Mouse (Mus musculus): ENCODE data around the gene Rpl3.

Gene Rpl3

GRCm38 (mm10) chr15:80087406-80088012 is 4.2 kb downstream of the Rpl3 start:
- no peak for DNase-seq (ENCODE audit: low read depth, low spot score)

DNA sequence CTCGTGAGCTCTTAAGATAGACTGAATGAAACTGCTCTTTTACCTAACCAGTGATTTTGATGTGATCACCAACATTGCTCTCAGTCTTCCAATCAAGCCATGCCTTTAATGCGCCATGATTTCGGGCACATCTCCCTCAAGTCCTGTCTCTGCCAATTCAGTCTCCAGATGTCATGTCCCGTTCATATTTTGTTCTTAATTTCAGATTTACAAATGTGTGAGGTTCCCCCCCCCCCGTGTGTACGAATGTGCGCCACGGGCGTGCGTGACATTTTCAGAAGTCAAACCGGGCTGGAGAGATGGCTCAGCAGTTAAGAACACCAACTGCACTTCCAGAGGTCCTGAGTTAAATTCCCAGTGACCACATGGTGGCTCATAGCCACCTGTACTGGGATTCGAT is 7.9 kb downstream of the Rpl3 start:
- DNase-seq (ENCODE audit: low read depth, low spot score) = no peak

- DNase-seq (ENCODE audit: low read depth, low spot score) = peak; percentile 96
Observed at GRCm38 (mm10) chr15:80083276-80083731, 8.4 kb downstream of the Rpl3 start.

- DNase-seq (ENCODE audit: low read depth, low spot score) = no peak
Observed at GRCm38 (mm10) chr15:80082661-80083275, 8.9 kb downstream of the Rpl3 start.

DNA sequence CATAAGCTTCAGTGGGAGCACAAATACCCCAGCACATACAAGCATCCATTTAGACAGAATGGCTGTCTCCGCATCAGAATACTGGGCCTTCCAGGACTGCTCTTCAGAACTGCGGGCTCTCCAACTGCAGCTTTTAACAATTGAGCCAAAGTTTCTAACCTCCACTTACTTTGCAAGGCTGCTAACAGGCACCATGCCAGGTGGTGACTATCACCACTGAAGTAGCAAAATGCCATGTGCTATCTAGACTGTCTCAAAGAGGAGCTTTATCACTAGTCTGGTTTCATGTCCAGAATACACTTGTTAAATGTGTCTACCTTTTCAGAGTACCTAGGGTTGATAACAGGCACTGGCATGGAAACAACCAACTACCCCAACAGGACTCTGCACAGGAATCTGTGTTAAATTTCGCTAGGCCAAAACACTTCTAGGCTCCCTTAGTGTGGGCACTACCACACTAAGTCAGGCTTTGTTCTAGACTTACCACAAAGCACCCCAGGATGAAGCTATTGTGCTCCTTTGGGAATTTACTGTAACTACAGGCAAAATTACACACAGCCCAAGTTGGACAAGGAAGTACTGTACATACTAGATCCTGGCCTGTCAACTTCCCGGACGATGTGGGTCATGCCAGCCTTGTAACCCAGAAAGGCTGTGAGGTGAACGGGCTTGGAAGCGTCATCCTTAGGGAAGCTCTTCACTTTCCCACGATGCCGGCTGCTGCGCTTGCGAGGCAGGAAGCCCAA is 9.7 kb downstream of the Rpl3 start:
- no peak for DNase-seq (ENCODE audit: low read depth, low spot score)

- DNase-seq (ENCODE audit: low read depth, low spot score) = no peak
Observed at GRCm38 (mm10) chr15:80080711-80081615, 10.7 kb downstream of the Rpl3 start.

DNA sequence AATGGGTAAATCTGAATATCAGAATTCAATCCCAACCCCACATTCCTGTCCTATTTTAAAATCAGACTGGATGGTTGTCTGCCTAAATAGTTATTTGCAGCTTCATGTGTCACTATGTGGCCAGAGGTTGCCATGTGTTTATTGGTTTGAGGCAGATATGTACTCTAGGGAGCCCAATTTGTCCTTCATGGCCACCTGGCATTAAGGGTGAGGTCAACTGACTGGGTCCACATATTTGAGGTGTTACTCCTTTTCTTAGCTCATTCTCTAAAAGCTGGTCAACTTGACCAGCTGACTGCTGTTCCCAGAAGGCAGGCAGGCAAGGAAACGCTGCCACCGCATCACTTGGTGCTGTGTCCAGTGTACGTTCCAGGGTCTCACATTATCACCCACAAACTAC is 11.7 kb downstream of the Rpl3 start:
- DNase-seq (ENCODE audit: low read depth, low spot score) = no peak

DNA sequence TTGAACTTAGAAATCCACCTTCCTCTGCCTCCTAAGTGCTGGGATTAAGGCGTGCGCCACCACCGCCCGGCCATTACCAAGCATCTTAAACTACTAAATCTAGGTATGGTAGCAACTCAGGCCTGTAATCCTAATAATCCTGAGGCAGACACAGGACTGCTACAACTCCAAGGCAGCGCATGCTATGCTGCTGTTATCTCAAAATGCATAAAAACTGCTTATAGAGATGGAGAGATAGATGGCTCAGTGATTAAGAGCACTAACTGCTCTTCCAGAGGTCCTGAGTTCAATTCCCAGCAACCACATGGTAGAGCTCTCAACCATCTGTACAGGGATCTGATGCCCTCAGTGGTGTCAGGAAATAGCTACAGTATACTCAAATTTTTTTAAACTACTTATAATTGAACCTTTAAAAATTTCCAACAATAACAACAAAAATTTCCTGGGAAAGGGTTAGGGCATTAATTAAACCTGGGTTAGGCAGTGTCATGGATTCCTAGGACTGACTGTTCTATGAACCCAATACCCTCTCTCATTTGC is 12.5 kb downstream of the Rpl3 start:
- no peak for DNase-seq (ENCODE audit: low read depth, low spot score)

- no peak for DNase-seq (ENCODE audit: low read depth, low spot score)
Observed at GRCm38 (mm10) chr15:80078058-80078814, 13.4 kb downstream of the Rpl3 start.

GRCm38 (mm10) chr15:80076338-80077136 is 15.1 kb downstream of the Rpl3 start:
- no peak for DNase-seq (ENCODE audit: low read depth, low spot score)

GRCm38 (mm10) chr15:80075733-80076337 is 15.8 kb downstream of the Rpl3 start:
- DNase-seq (ENCODE audit: low read depth, low spot score) = no peak

GRCm38 (mm10) chr15:80075374-80075694 is 16.3 kb downstream of the Rpl3 start:
- no peak for DNase-seq (ENCODE audit: low read depth, low spot score)

GRCm38 (mm10) chr15:80074663-80075373 is 16.9 kb downstream of the Rpl3 start:
- no peak for DNase-seq (ENCODE audit: low read depth, low spot score)

DNA sequence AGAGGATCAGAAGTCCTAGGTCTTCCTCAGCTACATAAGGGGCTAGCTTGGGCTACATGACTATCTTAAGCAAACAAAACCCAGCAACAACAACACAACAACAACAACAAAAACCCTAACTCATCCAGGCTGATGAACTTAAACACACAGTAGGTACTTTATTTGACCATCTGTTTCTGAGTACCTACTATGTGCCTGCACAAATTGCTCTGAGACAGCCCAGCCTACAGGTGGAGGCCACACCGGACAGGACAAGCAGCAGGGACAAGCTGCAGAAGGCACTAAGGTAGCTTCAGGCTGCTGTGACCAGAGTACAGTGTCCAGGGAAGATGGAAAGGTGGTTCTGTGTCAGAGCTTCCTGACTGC is 18.4 kb downstream of the Rpl3 start:
- no peak for DNase-seq (ENCODE audit: low read depth, low spot score)

GRCm38 (mm10) chr15:80072579-80073255 is 19.0 kb downstream of the Rpl3 start:
- DNase-seq (ENCODE audit: low read depth, low spot score) = no peak

DNA sequence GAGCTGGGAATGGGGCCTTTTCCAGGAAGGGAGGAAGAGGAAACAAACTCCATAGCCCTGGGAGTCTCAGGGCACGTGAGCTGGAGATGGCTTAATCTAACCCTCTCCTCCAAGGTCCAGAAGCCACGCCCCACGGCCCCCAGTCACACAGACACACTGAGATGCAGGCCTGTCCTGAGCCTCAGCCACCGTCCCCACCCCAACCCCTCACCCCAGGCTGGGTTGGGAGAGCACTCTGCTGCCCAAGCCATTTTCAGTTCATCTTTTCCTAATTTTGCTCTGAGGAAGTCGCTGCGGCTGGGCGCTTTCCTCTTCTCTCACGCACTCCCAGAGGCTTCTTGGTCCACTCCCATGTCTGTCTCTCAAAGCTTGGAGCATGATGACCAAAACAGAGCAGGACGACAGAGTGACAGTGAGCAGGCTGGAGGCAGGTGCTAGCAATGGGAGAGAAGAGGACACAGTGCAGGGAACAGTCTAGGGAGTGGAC is 19.7 kb downstream of the Rpl3 start:
- DNase-seq (ENCODE audit: low read depth, low spot score) = no peak

GRCm38 (mm10) chr15:80070095-80070644 is 21.5 kb downstream of the Rpl3 start:
- DNase-seq (ENCODE audit: low read depth, low spot score) = no peak

DNA sequence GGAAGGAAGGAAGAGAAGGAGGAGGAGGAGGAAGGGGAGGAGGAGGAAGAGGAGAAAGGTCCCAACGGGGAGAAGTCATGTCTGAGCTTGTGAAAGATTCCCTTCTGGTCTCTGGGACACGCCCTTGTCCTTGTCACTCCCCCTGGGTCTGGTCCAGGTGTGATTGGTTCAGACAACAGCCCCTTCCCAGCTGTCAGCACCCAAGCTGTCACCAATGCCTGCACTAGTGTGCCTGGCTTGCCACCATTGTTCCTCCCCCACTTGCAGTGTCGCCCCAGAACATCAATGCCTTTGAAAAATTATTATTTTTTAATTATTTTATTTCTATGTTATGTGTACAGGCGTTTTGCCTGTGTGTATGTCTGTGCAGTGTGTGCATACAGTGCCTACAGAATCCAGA is 22.5 kb downstream of the Rpl3 start:
- DNase-seq (ENCODE audit: low read depth, low spot score) = no peak

All from retina, adult 2 months (tissue).